Mouse (Mus musculus) midbrain, postnatal 0 days (tissue): ENCODE measurements at regions not wholly inside any gene's neighbourhood (a gene's known extent, or its start where the extent isn't known, plus 50 kb on each side); places are given as distances from the start of the nearest gene placed in this dataset.

ENCODE experiments used
- ATAC-seq: fragments of 200-750 bp; cut with Nextera tagmentation; 2 replicates; pipeline ENCODE4 v1.8.0; 2017; ENCODE audit warnings: moderate number of reproducible peaks, mild to moderate bottlenecking, moderate TSS enrichment, moderate library complexity; ENCODE audit not compliant: low FRiP score
- DNase-seq: peaks from one replicate; pipeline ENCODE4 v3.0.0-alpha.2; 2015; ENCODE audit warnings: low spot score
- H3K27ac ChIP-seq: fragments of 300-500 bp; sonication (generic); 2 replicates; pipeline ENCODE4 v1.5.1; 2014; ENCODE audit warnings: low read depth, mild to moderate bottlenecking, low read length, mixed read lengths
- H3K27me3 ChIP-seq: fragments of 300-500 bp; sonication (generic); 2 replicates; pipeline ENCODE4 v1.6.1; 2014; ENCODE audit warnings: low read length, control low read depth, mixed read lengths; ENCODE audit not compliant: insufficient read depth
- H3K36me3 ChIP-seq: fragments of 300-500 bp; sonication (generic); 2 replicates; pipeline ENCODE4 v1.6.1; 2014; ENCODE audit warnings: low read length, control low read depth, mixed read lengths; ENCODE audit not compliant: insufficient read depth
- H3K4me1 ChIP-seq: fragments of 300-500 bp; sonication (generic); 2 replicates; pipeline ENCODE4 v1.6.1; 2014; ENCODE audit warnings: mild to moderate bottlenecking, control low read depth, antibody characterized with exemption, low read length, mixed read lengths; ENCODE audit not compliant: insufficient read depth
- H3K4me2 ChIP-seq: fragments of 300-500 bp; sonication (generic); 2 replicates; pipeline ENCODE4 v1.6.1; 2014; ENCODE audit warnings: low read depth, mild to moderate bottlenecking, low read length, mixed read lengths; ENCODE audit not compliant: poor library complexity, severe bottlenecking
- H3K4me3 ChIP-seq: fragments of 300-500 bp; sonication (generic); 2 replicates; pipeline ENCODE4 v1.5.1; 2014; ENCODE audit warnings: low read depth, mild to moderate bottlenecking, low read length, moderate library complexity
- H3K9ac ChIP-seq: fragments of 300-500 bp; sonication (generic); replicated peaks from 2 replicates; pipeline ENCODE4 v1.6.1; 2014; ENCODE audit warnings: mild to moderate bottlenecking, low read length, moderate library complexity, mixed read lengths; ENCODE audit not compliant: poor library complexity, severe bottlenecking
- H3K9me3 ChIP-seq: fragments of 300-500 bp; sonication (generic); 2 replicates; pipeline ENCODE4 v1.6.1; 2016; ENCODE audit warnings: low read length, control low read depth
- CTCF ChIP-seq: IDR thresholded peaks from 2 replicates; pipeline ENCODE4 v1.5.1; 2016; ENCODE audit warnings: antibody characterized with exemption, mild to moderate bottlenecking
- WGBS: fragments of 180-500 bp; shearing (Covaris S2); extraction: QIAGEN DNeasy Blood & Tissue Kit; methylation state at CpG from one replicate; pipeline ENCODE4 v1.1.7; 2014; 5-methylcytosine and 5-hydroxymethylcytosine counted together

GRCm38 (mm10) chr16:53480664-53481063 lies 1026.8 kb upstream of the Alcam start:
- Histone ChIP-seq H3K4me1 (no peaks in the 10 kb centered on the region), H3K9ac (no peak overlapping the region), H3K27ac (no peak overlapping the region), H3K4me2 (no peak overlapping the region), H3K9me3 (no peaks in the 10 kb centered on the region), H3K4me3 (no peak overlapping the region), H3K36me3 (no peaks in the 10 kb centered on the region), H3K27me3 (no peaks in the 10 kb centered on the region)
- TF ChIP-seq CTCF = no peak
- no peak for DNase-seq
- no peak for ATAC-seq

GRCm38 (mm10) chr16:53439511-53439910 lies 985.6 kb upstream of the Alcam start:
- TF ChIP-seq CTCF = no peak
- 72% methylated on average over 4 of the region's 4 CpGs for WGBS
- no peaks in the 10 kb centered on the region for H3K36me3 ChIP-seq
- H3K9ac ChIP-seq = no peak overlapping the region
- no peak overlapping the region for H3K27ac ChIP-seq
- DNase-seq (peak; percentile 6), ATAC-seq (no peak)
- no peaks in the 10 kb centered on the region for H3K9me3 ChIP-seq
- no peaks in the 10 kb centered on the region for H3K27me3 ChIP-seq
- H3K4me2 ChIP-seq = no peak overlapping the region
- H3K4me3 ChIP-seq = no peak overlapping the region
- H3K4me1 ChIP-seq = no peaks in the 10 kb centered on the region

GRCm38 (mm10) chr16:53418416-53418815 lies 964.5 kb upstream of the Alcam start:
- Histone ChIP-seq H3K4me2 (no peak overlapping the region), H3K9me3 (no peaks in the 10 kb centered on the region), H3K27me3 (no peaks in the 10 kb centered on the region), H3K36me3 (no peaks in the 10 kb centered on the region), H3K9ac (no peak overlapping the region), H3K27ac (no peak overlapping the region), H3K4me3 (no peak overlapping the region), H3K4me1 (no peaks in the 10 kb centered on the region)
- ATAC-seq (no peak), DNase-seq (no peak)
- 73% methylated on average over 2 of the region's 2 CpGs for WGBS
- no peak for TF ChIP-seq CTCF

DNA sequence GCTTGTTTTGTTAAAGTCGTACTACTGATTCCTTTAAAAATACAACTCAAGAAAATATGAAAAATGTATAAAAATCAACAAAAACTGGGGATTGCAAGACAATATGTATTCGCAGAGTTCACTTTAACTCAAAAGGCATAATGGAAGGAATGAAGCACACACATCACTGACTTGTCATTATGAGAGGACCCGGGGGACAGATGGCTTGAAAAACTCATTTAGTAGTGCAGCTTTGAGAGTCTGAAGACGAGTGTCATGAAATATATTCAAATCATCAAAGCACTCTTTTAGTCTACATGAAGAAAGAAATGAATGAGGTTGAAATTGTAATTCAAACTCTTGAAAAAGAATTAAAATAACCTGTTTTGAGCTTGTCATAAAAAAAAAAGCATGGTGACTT lies 931.3 kb upstream of the Alcam start:
- no peaks in the 10 kb centered on the region for H3K36me3 ChIP-seq
- H3K9ac ChIP-seq = no peak overlapping the region
- DNase-seq = peak; percentile 5
- H3K4me3 ChIP-seq = no peak overlapping the region
- H3K27me3 ChIP-seq = no peaks in the 10 kb centered on the region
- H3K27ac ChIP-seq = no peak overlapping the region
- H3K9me3 ChIP-seq = no peaks in the 10 kb centered on the region
- no peak for ATAC-seq
- H3K4me2 ChIP-seq = no peak overlapping the region
- WGBS = 72% methylated on average over 4 of the region's 4 CpGs
- H3K4me1 ChIP-seq = no peaks in the 10 kb centered on the region
- no peak for TF ChIP-seq CTCF

DNA sequence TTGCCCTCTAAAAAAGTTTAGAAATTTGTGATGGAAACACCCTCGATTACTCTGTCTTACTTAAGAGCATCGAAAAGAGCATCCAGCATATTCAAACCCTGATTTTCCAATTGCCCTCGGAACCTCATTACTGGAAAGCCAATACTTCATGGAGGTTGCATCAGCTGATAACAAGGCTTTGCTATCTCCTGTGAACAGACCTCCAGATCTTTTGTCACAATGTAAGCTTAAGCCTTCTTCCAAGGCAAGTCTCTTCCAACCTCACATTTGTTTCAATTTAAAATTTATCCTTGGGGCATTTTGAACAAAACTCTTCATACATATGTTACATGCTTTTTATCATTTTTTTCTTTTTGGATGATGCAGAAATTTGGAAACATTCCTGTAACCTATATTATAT lies 888.3 kb upstream of the Alcam start:
- Histone ChIP-seq H3K9ac (no peak overlapping the region), H3K27me3 (no peaks in the 10 kb centered on the region), H3K36me3 (no peaks in the 10 kb centered on the region), H3K9me3 (no peaks in the 10 kb centered on the region), H3K4me3 (no peak overlapping the region), H3K4me2 (no peak overlapping the region), H3K4me1 (no peaks in the 10 kb centered on the region), H3K27ac (no peak overlapping the region)
- no peak for DNase-seq
- no peak for ATAC-seq
- WGBS = 79% methylated on average over 3 of the region's 3 CpGs
- no peak for TF ChIP-seq CTCF

GRCm38 (mm10) chr16:53326353-53326752 lies 872.5 kb upstream of the Alcam start:
- no peak for TF ChIP-seq CTCF
- Histone ChIP-seq H3K36me3 (no peaks in the 10 kb centered on the region), H3K27me3 (no peaks in the 10 kb centered on the region), H3K4me3 (no peak overlapping the region), H3K9ac (no peak overlapping the region), H3K4me1 (no peaks in the 10 kb centered on the region), H3K9me3 (no peaks in the 10 kb centered on the region), H3K27ac (no peak overlapping the region), H3K4me2 (no peak overlapping the region)
- DNase-seq (no peak), ATAC-seq (no peak)

- no peaks in the 10 kb centered on the region for H3K4me1 ChIP-seq
- no peak overlapping the region for H3K27ac ChIP-seq
- DNase-seq (no peak), ATAC-seq (no peak)
- H3K9ac ChIP-seq = no peak overlapping the region
- H3K4me2 ChIP-seq = no peak overlapping the region
- no peak for TF ChIP-seq CTCF
- no peaks in the 10 kb centered on the region for H3K9me3 ChIP-seq
- no peaks in the 10 kb centered on the region for H3K36me3 ChIP-seq
- WGBS = 82% methylated on average over 1 of the region's 1 CpGs
- H3K27me3 ChIP-seq = no peaks in the 10 kb centered on the region
- no peak overlapping the region for H3K4me3 ChIP-seq
Measured at GRCm38 (mm10) chr16:53292081-53292480, 838.2 kb upstream of the Alcam start.
